Mouse (Mus musculus) adipose tissue, adult 10 weeks (tissue): ENCODE results near the gene Rgs16. TPM values are rescaled to one million over a fixed set of nuclear protein-coding genes. Genes with fewer than 3 reads are reported as not detected.

Source experiments
- polyA plus RNA-seq: library from polyadenylated mRNA; stranded (reverse); fragments of 350-450 nt; fragmentation: Illumina TruSeq; extraction: RNeasy Lipid Tissue Mini Kit (QIAGEN cat#74804); gene quantifications from one replicate; pipeline ENCODE4 v1.2.3, GENCODE M21; 2014; ENCODE audit warnings: low read depth, low replicate concordance

Gene Rgs16
- 1.3 TPM for polyA plus RNA-seq

GRCm38 (mm10) chr1:153740145-153740544, at the start of gene Rgs16:
Gene Rgs16, plus strand, starts transcription at chr1:153740349.

GRCm38 (mm10) chr1:153749211-153749801, 9.2 kb downstream of the Rgs16 start, which contains the start of gene Rnasel:
Gene Rnasel, plus strand, starts transcription at chr1:153749426.

Other genes starting within 250 kb of the Rgs16 start
- 24.4 TPM for gene Npl, start 190.3 kb upstream of the Rgs16 start, polyA plus RNA-seq
- not detected for gene Rgs8, start 87.3 kb upstream of the Rgs16 start, polyA plus RNA-seq
- gene Rnasel, start 9.1 kb downstream of the Rgs16 start, polyA plus RNA-seq: 29.7 TPM
- 3.0 TPM for gene Rgsl1, start 103.8 kb downstream of the Rgs16 start, polyA plus RNA-seq
- 507 TPM for gene Teddm1b, start 134.0 kb downstream of the Rgs16 start, polyA plus RNA-seq
- gene Teddm1a, start 151.4 kb downstream of the Rgs16 start, polyA plus RNA-seq: 1,773 TPM
- gene Glul, start 159.6 kb downstream of the Rgs16 start, polyA plus RNA-seq: 1,917 TPM
- 1,378 TPM for gene Teddm2, start 159.9 kb downstream of the Rgs16 start, polyA plus RNA-seq